Comparison of ENCODE assay signal across 8 mouse cellular contexts in genomic region chr6:28480752-28481492, GRCm38 (mm10). TPM values are rescaled to one million over a fixed set of nuclear protein-coding genes. Genes with fewer than 3 reads are reported as not detected.
DNase-seq lines count a peak whose midpoint lies in the region; ATAC-seq and TF ChIP-seq lines count a peak whose summit lies in the region.

No protein-coding gene starts in this region.

- H3K27ac ChIP-seq in kidney, adult 2 months (ENCODE audit: insufficient read depth, low read depth, low read length) = no peak overlapping the region
- peak overlapping the region; percentile 84; the same call in 1 of the 2 replicates for H3K27ac ChIP-seq in hindbrain, embryonic 16.5 days (ENCODE audit: low read depth, low read length)
- H3K27ac ChIP-seq in midbrain, embryonic 12.5 days (replicated peaks) = 0 out of 2 replicates have a peak overlapping the region, but pooled peaks have one; percentile 79

- intact Hi-C loops in left cerebral cortex, postnatal 4 days (cut with DNase I) = no loop called here

- peak overlapping the region; percentile 58 for H3K4me3 ChIP-seq in kidney, adult 2 months (ENCODE audit: insufficient read depth, low read depth, low read length)
- H3K4me3 ChIP-seq in hindbrain, embryonic 16.5 days (ENCODE audit: low read length) = peak overlapping the region; percentile 89
- H3K4me3 ChIP-seq in midbrain, embryonic 12.5 days = peak overlapping the region; percentile 84

- H3K4me1 ChIP-seq in kidney, adult 2 months (ENCODE audit: control insufficient read depth, insufficient read depth, low read length) = 0 out of 2 replicates have a peak, but pooled peaks cover 6% of the 10 kb centered on the region
- peaks cover 23% of the 10 kb centered on the region for H3K4me1 ChIP-seq in hindbrain, embryonic 16.5 days (ENCODE audit: control insufficient read depth, insufficient read depth, low read depth, low read length)
- peaks cover 28% of the 10 kb centered on the region for H3K4me1 ChIP-seq in midbrain, embryonic 12.5 days

- H3K9me3 ChIP-seq in hindbrain, embryonic 16.5 days (ENCODE audit: control insufficient read depth, low read length) = no peaks in the 10 kb centered on the region
- H3K9me3 ChIP-seq in midbrain, embryonic 12.5 days = no peaks in the 10 kb centered on the region

- H3K4me2 ChIP-seq in hindbrain, embryonic 16.5 days (ENCODE audit: low read length) = peak overlapping the region; percentile 95
- H3K4me2 ChIP-seq in midbrain, embryonic 12.5 days (replicated peaks) = peak overlapping the region; percentile 69

- no peak for TF ChIP-seq CTCF in kidney, adult 2 months (conservative IDR thresholded peaks at IDR 0.05; ENCODE audit: insufficient read depth, insufficient read length, low read depth, low read length)
- TF ChIP-seq CTCF in brain, embryonic 14.5 days (IDR thresholded peaks at IDR 0.05; ENCODE audit: borderline replicate concordance, extremely low read depth, insufficient read depth, insufficient read length) = no peak

- no peaks in the 10 kb centered on the region for H3K36me3 ChIP-seq in kidney, adult 2 months (ENCODE audit: control insufficient read depth, insufficient read depth, low read length)
- H3K36me3 ChIP-seq in hindbrain, embryonic 16.5 days (ENCODE audit: control insufficient read depth, insufficient read depth, low read length) = no peaks in the 10 kb centered on the region
- H3K36me3 ChIP-seq in midbrain, embryonic 12.5 days = no peaks in the 10 kb centered on the region

- H3K9ac ChIP-seq in hindbrain, embryonic 16.5 days (ENCODE audit: low read depth, low read length) = peak overlapping the region; percentile 88
- peak overlapping the region; percentile 79 for H3K9ac ChIP-seq in midbrain, embryonic 12.5 days (replicated peaks)

- TF ChIP-seq POLR2A in kidney, adult 2 months (IDR thresholded peaks at IDR 0.05; ENCODE audit: low read depth, low read length) = no peak
- TF ChIP-seq POLR2A in brain, embryonic 14.5 days (IDR thresholded peaks at IDR 0.05; ENCODE audit: borderline replicate concordance, extremely low read depth, insufficient read depth, insufficient read length, poor library complexity, severe bottlenecking) = no peak

- H3K27me3 ChIP-seq in kidney, adult 2 months (replicated peaks; ENCODE audit: control insufficient read depth, insufficient read depth, low read length) = no peaks in the 10 kb centered on the region
- H3K27me3 ChIP-seq in hindbrain, embryonic 16.5 days (replicated peaks; ENCODE audit: control insufficient read depth, insufficient read depth, low read length) = no peaks in the 10 kb centered on the region
- no peaks in the 10 kb centered on the region for H3K27me3 ChIP-seq in midbrain, embryonic 12.5 days

- no peak for ATAC-seq in hindbrain, embryonic 16.5 days
- ATAC-seq in midbrain, embryonic 12.5 days (ENCODE audit: low FRiP score, low read depth) = no peak

- DNase-seq in kidney, adult 2 months = peak; percentile 49
- DNase-seq in kidney, postnatal 4 days = no peak
- DNase-seq in brain, embryonic 14.5 days (ENCODE audit: low read depth) = peak; percentile 4
- no peak for DNase-seq in gastrocnemius, adult 8-10 months (ENCODE audit: low spot score in 2 of 2)
- DNase-seq in left cerebral cortex, postnatal 4 days = no peak
- DNase-seq in frontal cortex, postnatal 25 days (ENCODE audit: low spot score in 2 of 2) = no peak

- 3% methylated on average over 21 of the region's 21 CpGs for WGBS in kidney, adult 2 months
- 8% methylated on average over 21 of the region's 21 CpGs for WGBS in hindbrain, embryonic 16.5 days
- 8% methylated on average over 21 of the region's 21 CpGs for WGBS in midbrain, embryonic 12.5 days

RNA-seq across cellular contexts. Expression of gene Snd1, which starts 6.0 kb away (rescaled TPM):
- polyA plus RNA-seq in kidney, adult 2 months (2012; rRNA removed) = 41.0 and 47.1 TPM in 2 replicates
- 59.2 and 73.1 TPM in 2 replicates for polyA plus RNA-seq in brain, embryonic 14.5 days (2012; rRNA removed)
- polyA plus RNA-seq in hindbrain, embryonic 16.5 days (2015; fragmentation: Nextera tagmentation; extraction: Ambion mirVana) = 69.7 and 84.6 TPM in 2 replicates
- polyA plus RNA-seq in midbrain, embryonic 12.5 days (2016; fragmentation: Nextera tagmentation; extraction: Ambion mirVana) = 103 and 106 TPM in 2 replicates
- total RNA-seq in gastrocnemius, adult 8-10 months (2022) = 10 to 100 TPM; 42.6 to 54.4 (median 50.1) TPM
- 100 to 1,000 TPM; 114 TPM for total RNA-seq in left cerebral cortex, postnatal 4 days (2021)

RNA-seq across cellular contexts. Expression of gene Pax4, which starts 31.8 kb away (rescaled TPM):
- not detected in 2 replicates for polyA plus RNA-seq in kidney, adult 2 months (2012; rRNA removed)
- polyA plus RNA-seq in brain, embryonic 14.5 days (2012; rRNA removed) = 0.30 TPM in 1 of 2 replicates, not detected in the other
- 0.29 TPM in 1 of 2 replicates, not detected in the other for polyA plus RNA-seq in hindbrain, embryonic 16.5 days (2015; fragmentation: Nextera tagmentation; extraction: Ambion mirVana)
- not detected in 2 replicates for polyA plus RNA-seq in midbrain, embryonic 12.5 days (2016; fragmentation: Nextera tagmentation; extraction: Ambion mirVana)
- not detected for total RNA-seq in gastrocnemius, adult 8-10 months (2022)
- total RNA-seq in left cerebral cortex, postnatal 4 days (2021) = not detected

RNA-seq across cellular contexts. Expression of gene Gcc1, which starts 52.7 kb away (rescaled TPM):
- polyA plus RNA-seq in kidney, adult 2 months (2012; rRNA removed) = 5.1 and 6.6 TPM in 2 replicates
- 6.3 and 9.1 TPM in 2 replicates for polyA plus RNA-seq in brain, embryonic 14.5 days (2012; rRNA removed)
- 10.4 and 12.6 TPM in 2 replicates for polyA plus RNA-seq in hindbrain, embryonic 16.5 days (2015; fragmentation: Nextera tagmentation; extraction: Ambion mirVana)
- polyA plus RNA-seq in midbrain, embryonic 12.5 days (2016; fragmentation: Nextera tagmentation; extraction: Ambion mirVana) = 15.3 and 16.1 TPM in 2 replicates
- total RNA-seq in gastrocnemius, adult 8-10 months (2022) = 1 to 10 TPM; 6.1 to 9.0 (median 6.5) TPM
- 10 to 100 TPM; 13.4 to 13.6 TPM for total RNA-seq in left cerebral cortex, postnatal 4 days (2021)

RNA-seq across cellular contexts. Expression of gene Fscn3, which starts 53.3 kb away (rescaled TPM):
- 0.05 and 0.12 TPM in 2 replicates for polyA plus RNA-seq in kidney, adult 2 months (2012; rRNA removed)
- polyA plus RNA-seq in brain, embryonic 14.5 days (2012; rRNA removed) = 0.05 and 0.15 TPM in 2 replicates
- not detected in 2 replicates for polyA plus RNA-seq in hindbrain, embryonic 16.5 days (2015; fragmentation: Nextera tagmentation; extraction: Ambion mirVana)
- not detected in 2 replicates for polyA plus RNA-seq in midbrain, embryonic 12.5 days (2016; fragmentation: Nextera tagmentation; extraction: Ambion mirVana)
- total RNA-seq in gastrocnemius, adult 8-10 months (2022) = not detected
- under 1 TPM in 1 of 2 experiments, not detected in 1; 0.36 TPM for total RNA-seq in left cerebral cortex, postnatal 4 days (2021)

RNA-seq across cellular contexts. Expression of gene Arf5, which starts 57.6 kb away (rescaled TPM):
- polyA plus RNA-seq in kidney, adult 2 months (2012; rRNA removed) = 303 and 332 TPM in 2 replicates
- 428 and 477 TPM in 2 replicates for polyA plus RNA-seq in brain, embryonic 14.5 days (2012; rRNA removed)
- 450 and 472 TPM in 2 replicates for polyA plus RNA-seq in hindbrain, embryonic 16.5 days (2015; fragmentation: Nextera tagmentation; extraction: Ambion mirVana)
- polyA plus RNA-seq in midbrain, embryonic 12.5 days (2016; fragmentation: Nextera tagmentation; extraction: Ambion mirVana) = 318 and 320 TPM in 2 replicates
- 10 to 100 TPM; 73.1 to 79.0 (median 74.8) TPM for total RNA-seq in gastrocnemius, adult 8-10 months (2022)
- total RNA-seq in left cerebral cortex, postnatal 4 days (2021) = 100 to 1,000 TPM; 349 to 350 TPM

Comparison
In these comparisons a context has a peak if more than half of its experiments do, and no peak if none do; other contexts are left out.
1. DNase-seq: peak in kidney, adult 2 months (single experiment) and brain, embryonic 14.5 days (single experiment); none in kidney, postnatal 4 days (0 of 2), gastrocnemius, adult 8-10 months (0 of 2), left cerebral cortex, postnatal 4 days (single experiment) and frontal cortex, postnatal 25 days (0 of 2).
2. Peak in every context shown above with its lines, with median percentiles within 50 percentile points of each other: H3K4me3 ChIP-seq.